Comparison of ENCODE assay signal across 8 mouse cellular contexts in genomic region chr12:102438983-102439631, GRCm38 (mm10). TPM values are rescaled to one million over a fixed set of nuclear protein-coding genes. Genes with fewer than 3 reads are reported as not detected.
A peak's percentile ranks its signal among the peaks of the same experiment; 100 is the strongest.
DNase-seq lines count a peak whose midpoint lies in the region; ATAC-seq lines count a peak whose summit lies in the region.

No protein-coding gene starts in this region.

- H3K4me3 ChIP-seq in kidney, embryonic 15.5 days (replicated peaks) = peak overlapping the region; percentile 74
- peak overlapping the region; percentile 60 for H3K4me3 ChIP-seq in hindbrain, embryonic 15.5 days
- H3K4me3 ChIP-seq in midbrain, embryonic 15.5 days = peak overlapping the region; percentile 63

- no peaks in the 10 kb centered on the region for H3K9me3 ChIP-seq in kidney, embryonic 15.5 days (replicated peaks)
- H3K9me3 ChIP-seq in hindbrain, embryonic 15.5 days = no peaks in the 10 kb centered on the region
- no peaks in the 10 kb centered on the region for H3K9me3 ChIP-seq in midbrain, embryonic 15.5 days

- DNase-seq in kidney, adult 9 months = no peak
- DNase-seq in retina, embryonic 14.5 days (ENCODE audit: low spot score) = no peak
- no peak for DNase-seq in right cerebral cortex, postnatal 10 days (ENCODE audit: low spot score in 2 of 2)
- no peak for DNase-seq in spleen, adult 18-20 months

- peak; percentile 22 for ATAC-seq in kidney, embryonic 15.5 days (replicated peaks; ENCODE audit: low FRiP score)
- ATAC-seq in activated CD4-positive, CD25-positive, alpha-beta regulatory T cell, adult 4 months = peak; percentile 30
- peak; percentile 60 for ATAC-seq in hindbrain, embryonic 15.5 days (ENCODE audit: low FRiP score, low read depth)
- ATAC-seq in midbrain, embryonic 15.5 days (replicated peaks) = peak; percentile 64

- H3K27me3 ChIP-seq in kidney, embryonic 15.5 days = no peaks in the 10 kb centered on the region
- no peaks in the 10 kb centered on the region for H3K27me3 ChIP-seq in hindbrain, embryonic 15.5 days
- H3K27me3 ChIP-seq in midbrain, embryonic 15.5 days (replicated peaks) = no peaks in the 10 kb centered on the region

- peak overlapping the region; percentile 73 for H3K4me2 ChIP-seq in kidney, embryonic 15.5 days
- H3K4me2 ChIP-seq in hindbrain, embryonic 15.5 days = peak overlapping the region; percentile 59
- peak overlapping the region; percentile 53 for H3K4me2 ChIP-seq in midbrain, embryonic 15.5 days

- WGBS in kidney, embryonic 15.5 days = 2% methylated on average over 20 of the region's 20 CpGs
- WGBS in hindbrain, embryonic 15.5 days = 3% methylated on average over 20 of the region's 20 CpGs
- 4% methylated on average over 20 of the region's 20 CpGs for WGBS in midbrain, embryonic 15.5 days

- peaks cover 22% of the 10 kb centered on the region for H3K4me1 ChIP-seq in kidney, embryonic 15.5 days
- H3K4me1 ChIP-seq in hindbrain, embryonic 15.5 days (replicated peaks) = peaks cover 24% of the 10 kb centered on the region
- peaks cover 18% of the 10 kb centered on the region for H3K4me1 ChIP-seq in midbrain, embryonic 15.5 days

- peak overlapping the region; percentile 59 for H3K27ac ChIP-seq in kidney, embryonic 15.5 days
- H3K27ac ChIP-seq in hindbrain, embryonic 15.5 days (replicated peaks) = peak overlapping the region; percentile 83
- peak overlapping the region; percentile 70 for H3K27ac ChIP-seq in midbrain, embryonic 15.5 days

- H3K9ac ChIP-seq in kidney, embryonic 15.5 days = peak overlapping the region; percentile 73
- H3K9ac ChIP-seq in hindbrain, embryonic 15.5 days = peak overlapping the region; percentile 71
- peak overlapping the region; percentile 57 for H3K9ac ChIP-seq in midbrain, embryonic 15.5 days

- H3K36me3 ChIP-seq in kidney, embryonic 15.5 days = no peaks in the 10 kb centered on the region
- H3K36me3 ChIP-seq in hindbrain, embryonic 15.5 days = no peaks in the 10 kb centered on the region
- no peaks in the 10 kb centered on the region for H3K36me3 ChIP-seq in midbrain, embryonic 15.5 days (replicated peaks)

RNA-seq across cellular contexts. Expression of gene Lgmn, which starts 0.5 kb away (rescaled TPM):
- polyA plus RNA-seq in kidney, embryonic 15.5 days (2015; fragmentation: Nextera tagmentation; extraction: Ambion mirVana) = 120 and 121 TPM in 2 replicates
- polyA plus RNA-seq in activated CD4-positive, CD25-positive, alpha-beta regulatory T cell, adult 4 months (2017; shearing (Covaris generic)) = 10 to 100 TPM; 31.0 to 34.5 TPM
- polyA plus RNA-seq in hindbrain, embryonic 15.5 days (2015; fragmentation: Nextera tagmentation; extraction: Ambion mirVana) = 104 and 109 TPM in 2 replicates
- polyA plus RNA-seq in midbrain, embryonic 15.5 days (2015; fragmentation: Nextera tagmentation; extraction: Ambion mirVana) = 87.7 and 89.9 TPM in 2 replicates

RNA-seq across cellular contexts. Expression of gene Golga5, which starts 29.8 kb away (rescaled TPM):
- polyA plus RNA-seq in kidney, embryonic 15.5 days (2015; fragmentation: Nextera tagmentation; extraction: Ambion mirVana) = 35.2 and 38.5 TPM in 2 replicates
- polyA plus RNA-seq in activated CD4-positive, CD25-positive, alpha-beta regulatory T cell, adult 4 months (2017; shearing (Covaris generic)) = 10 to 100 TPM; 27.5 to 27.9 TPM
- polyA plus RNA-seq in hindbrain, embryonic 15.5 days (2015; fragmentation: Nextera tagmentation; extraction: Ambion mirVana) = 25.7 and 26.0 TPM in 2 replicates
- 25.5 and 31.0 TPM in 2 replicates for polyA plus RNA-seq in midbrain, embryonic 15.5 days (2015; fragmentation: Nextera tagmentation; extraction: Ambion mirVana)
